Mouse (Mus musculus) embryo, embryonic 10.5 days (tissue): ENCODE data around the gene Ascc2.
"Not testable (repeated sequence)": the region's sequence is repeated elsewhere in the genome, so short reads cannot be mapped to it uniquely, and the experiment has no call there.

Source experiments
- DNase-seq: peaks from one replicate; pipeline ENCODE4 v3.0.0-alpha.2; 2015; ENCODE audit warnings: low spot score

Gene Ascc2

DNA sequence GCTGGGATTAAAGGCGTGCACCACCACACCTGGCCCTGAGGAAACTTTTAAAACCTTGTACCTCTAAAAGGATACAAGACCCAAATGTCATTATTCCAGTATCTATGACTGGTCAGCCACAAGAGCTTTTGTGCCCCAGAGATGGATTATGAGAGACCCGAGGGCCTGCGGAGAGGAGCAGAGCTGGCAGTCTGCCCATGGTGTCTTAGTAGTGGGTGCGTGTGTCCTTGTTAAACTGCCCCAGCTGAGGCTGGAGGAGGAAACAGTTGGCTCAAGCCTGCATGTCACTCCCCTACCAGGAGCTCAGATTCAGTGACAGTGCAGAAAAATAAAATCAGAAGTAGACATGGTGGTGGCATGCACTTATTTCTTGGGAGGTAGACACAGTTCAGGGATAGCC lies 47.5 kb downstream of the Ascc2 start:
- DNase-seq: no peak

DNA sequence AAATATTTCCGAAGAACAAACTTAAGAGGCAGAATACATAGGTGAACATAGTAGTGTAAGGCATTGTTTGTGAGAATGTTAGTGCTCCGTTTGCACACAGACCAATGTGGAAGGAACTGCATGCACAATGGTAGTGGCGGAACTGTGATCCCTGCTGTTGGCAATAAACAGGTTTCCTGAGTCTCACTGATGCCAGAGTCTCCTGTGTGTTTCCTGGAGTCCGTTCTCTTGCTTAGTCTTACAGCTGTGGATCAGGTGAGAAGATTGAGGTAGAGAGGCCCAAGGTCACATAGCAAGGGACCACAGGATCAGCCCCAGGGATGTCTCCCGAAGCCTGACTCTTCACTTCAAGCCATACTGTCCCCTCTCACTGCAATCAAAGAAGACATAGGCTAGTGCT lies 48.0 kb downstream of the Ascc2 start:
- DNase-seq: no peak

DNA sequence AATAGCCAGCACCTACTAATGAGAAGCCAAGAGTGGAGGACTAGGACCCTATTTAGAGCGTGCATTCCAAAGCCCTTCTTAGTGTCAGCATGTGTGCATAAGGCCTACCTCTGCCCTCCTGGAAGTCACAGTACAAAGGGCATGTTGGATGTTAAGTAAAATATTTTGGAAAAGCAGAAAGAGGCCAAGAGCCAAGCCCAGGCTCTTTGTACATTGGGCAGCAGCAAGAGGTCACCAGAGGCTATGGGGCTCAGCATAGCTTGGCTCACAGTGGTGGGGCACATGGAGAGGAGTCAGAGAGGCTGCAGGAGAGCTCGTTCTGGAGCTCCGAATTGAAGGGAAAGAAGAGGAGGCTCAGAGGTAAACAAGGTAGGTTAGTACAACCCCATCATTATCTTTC lies 49.5 kb downstream of the Ascc2 start:
- no peak for DNase-seq

DNA sequence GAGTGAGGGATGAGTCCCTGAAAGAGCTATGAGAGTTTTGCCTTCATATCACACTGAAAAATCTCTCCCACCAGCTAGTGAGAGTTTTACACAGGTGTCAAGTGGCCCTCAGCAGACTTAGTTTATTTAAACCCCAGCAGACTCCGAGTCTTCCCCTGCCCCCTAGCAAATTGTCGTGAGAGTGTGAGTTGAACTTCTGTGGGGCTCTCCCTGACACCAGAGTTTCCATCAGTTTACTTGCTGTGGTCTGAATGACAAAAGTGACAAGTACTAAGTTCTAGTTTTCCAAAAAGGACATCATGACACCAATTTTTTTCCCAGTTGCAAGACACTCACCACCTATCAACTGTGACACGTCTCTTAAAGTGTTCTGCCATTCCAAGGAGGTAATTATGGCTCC lies 50.3 kb downstream of the Ascc2 start:
- no peak for DNase-seq

DNA sequence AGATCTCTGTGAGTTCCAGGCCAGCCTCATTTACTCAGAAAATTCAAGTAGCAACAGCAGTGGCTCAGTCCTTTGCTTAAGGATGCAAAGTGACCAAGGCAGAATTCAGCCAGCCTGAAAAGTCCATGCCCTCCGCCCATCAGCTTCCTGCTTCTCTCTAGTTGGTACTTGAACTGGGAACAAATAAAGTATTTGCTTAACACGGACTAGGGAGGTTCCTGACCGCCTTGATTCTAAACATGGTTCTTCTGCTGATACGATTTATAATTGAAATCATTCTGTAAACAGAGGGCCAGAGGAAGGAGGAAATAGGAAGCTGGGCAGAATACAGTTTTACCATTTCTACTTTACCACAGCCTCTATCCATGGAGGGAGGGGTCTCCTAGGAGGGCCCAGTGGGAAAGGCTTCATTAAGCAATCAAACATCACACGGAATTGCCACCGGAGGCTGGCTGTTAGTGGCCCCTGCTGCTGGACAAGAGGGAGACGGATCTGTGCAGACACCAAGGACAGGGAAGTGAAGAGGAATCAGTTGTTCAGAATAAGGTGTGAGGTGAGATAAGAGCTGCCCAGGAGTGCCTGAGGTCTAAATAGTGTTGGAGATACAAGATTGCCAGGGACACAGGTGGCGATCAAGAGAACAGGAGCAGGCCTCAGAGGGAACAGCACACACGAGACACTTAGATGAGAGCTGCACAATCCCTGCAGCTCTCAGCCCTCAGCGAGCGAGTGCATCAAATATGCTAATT lies 51.3 kb downstream of the Ascc2 start:
- DNase-seq: no peak

DNA sequence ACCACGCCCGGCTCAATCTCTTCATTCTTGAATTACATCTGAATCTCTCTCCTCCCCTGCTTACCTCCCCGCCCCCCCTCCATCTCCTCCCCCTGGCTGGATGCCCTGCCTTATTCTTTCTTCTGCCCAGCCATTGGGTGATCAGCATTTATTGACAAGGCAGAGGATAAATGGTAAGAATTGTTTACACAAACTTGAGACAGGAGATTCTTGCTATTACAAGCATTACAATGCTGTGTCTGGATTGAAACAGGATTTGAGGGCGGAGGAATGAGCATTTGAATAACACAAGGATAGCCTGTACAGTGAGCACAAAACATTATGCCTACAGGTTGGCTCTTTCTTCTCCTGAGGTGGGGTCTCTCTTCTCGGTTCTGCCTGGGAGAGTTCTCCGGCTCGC lies 52.8 kb downstream of the Ascc2 start:
- DNase-seq: no peak

DNA sequence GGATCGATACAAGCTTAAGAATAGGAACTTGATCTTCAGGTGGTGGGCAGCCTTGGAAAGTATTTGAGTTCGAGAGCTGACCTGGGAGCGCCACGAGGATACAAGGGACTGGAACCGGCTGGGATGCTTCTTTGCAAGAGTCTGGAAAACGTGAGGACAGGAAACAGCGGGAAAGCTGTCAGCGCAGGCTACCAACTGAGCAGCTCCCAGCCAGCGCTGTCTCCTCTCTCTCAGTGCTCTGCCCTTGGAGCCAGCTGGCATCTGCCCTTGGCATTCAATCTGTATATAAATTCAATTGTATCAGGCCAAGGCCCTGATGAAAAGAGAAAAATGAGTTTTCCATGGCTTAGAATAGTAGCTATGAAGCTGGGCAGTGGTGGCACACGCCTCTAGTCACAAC lies 53.7 kb downstream of the Ascc2 start:
- no peak for DNase-seq

DNA sequence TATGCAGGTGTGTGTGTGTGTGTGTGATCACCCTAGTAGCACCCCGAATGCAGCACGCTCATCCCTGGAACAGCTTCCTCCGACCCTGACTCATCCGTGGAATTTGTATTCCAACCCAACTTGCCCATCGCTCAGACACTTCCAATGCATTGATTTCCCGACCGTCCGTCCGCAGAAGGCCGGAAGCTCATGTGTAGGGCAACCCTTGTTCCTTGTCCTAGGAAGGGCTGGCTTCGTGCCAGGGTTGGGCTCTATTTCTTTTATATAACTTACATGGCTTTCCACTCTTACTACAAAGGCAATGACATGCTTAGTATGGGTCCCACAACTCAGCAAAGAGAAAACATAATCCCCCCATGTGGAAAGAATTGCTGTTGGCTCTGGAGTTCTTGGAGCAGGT lies 54.6 kb downstream of the Ascc2 start:
- no peak for DNase-seq

DNA sequence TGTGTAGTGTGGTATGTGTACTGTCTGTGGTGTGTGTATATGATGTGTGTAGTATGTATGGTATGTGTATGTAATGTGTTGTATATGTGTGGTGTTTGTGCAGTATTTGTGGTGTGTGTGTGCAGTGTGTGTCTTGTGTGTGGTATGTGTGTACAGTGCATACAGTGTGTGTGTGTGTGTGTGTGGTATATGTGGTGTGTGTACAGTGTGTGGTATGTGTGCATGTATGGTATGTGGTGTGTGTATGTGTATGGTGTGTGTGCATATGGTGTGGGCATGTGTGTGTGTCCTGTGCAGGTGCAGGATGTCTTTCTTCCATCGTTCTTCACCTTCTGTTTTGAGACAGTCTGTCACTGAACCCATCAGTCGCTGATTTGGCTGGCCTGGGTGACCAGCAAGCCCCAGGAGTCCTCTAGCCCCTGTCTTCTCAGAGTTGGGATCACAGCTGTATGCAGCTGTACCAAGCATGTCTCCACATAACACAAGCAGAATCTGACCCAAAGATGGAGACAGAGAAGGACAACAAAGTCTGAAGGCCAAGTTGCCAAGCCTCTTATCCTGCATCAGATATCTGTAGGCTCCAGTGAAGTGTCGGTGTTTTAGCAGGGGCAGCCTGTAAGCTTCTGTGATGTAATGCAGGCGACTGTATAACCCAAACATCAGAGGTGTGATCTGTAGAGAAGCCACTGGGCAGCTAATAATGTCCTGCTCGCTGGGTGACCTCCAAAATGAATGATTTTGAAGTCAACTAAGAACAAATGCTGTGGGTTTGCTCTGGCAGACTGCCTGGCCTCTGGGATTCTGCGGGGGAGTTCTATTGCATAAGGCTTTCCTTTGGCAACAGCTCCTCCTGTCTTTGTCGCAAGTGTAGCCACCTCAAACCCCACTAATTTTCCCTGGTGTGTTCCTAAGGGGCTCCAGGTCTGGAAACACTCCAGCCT lies 59.8 kb downstream of the Ascc2 start:
- no peak for DNase-seq

DNA sequence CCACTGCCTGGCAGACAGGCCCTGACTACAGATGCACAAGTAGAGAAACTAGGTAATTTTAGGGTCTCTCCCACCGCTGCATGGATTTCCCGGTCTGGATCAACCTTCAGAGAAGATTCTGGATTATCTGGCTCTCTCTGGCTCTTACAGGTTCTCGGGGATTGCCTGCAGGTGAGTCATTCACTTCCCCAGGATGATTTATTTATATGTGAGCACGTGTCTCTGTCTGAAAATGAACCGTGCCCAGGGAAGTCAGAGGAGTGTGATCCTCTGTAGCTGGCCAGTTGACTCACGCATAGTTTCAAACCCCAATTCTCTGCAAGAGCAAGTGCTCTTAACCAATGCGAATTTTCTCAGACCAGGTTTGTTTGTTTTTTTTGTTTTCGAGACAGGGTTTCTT lies 63.2 kb downstream of the Ascc2 start:
- DNase-seq: no peak

DNA sequence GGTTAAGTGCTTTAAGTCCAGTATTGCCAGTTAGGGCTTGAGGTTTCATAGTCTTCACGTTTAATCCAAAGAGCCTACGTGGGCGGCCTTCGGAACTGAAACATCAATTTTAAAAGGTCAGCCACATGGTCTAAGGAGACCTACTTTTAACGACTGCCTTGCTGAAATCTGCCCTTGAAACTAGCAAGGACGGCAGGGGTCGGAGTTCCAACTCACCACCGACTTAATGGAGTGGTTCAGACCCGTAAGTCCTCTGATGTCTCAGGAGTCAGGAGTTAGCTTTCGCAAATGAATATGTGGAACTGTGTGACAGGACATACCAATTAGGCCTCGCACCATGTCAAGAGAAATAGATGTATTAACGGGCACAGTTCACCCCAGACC lies 66.1 kb downstream of the Ascc2 start:
- no peak for DNase-seq

DNA sequence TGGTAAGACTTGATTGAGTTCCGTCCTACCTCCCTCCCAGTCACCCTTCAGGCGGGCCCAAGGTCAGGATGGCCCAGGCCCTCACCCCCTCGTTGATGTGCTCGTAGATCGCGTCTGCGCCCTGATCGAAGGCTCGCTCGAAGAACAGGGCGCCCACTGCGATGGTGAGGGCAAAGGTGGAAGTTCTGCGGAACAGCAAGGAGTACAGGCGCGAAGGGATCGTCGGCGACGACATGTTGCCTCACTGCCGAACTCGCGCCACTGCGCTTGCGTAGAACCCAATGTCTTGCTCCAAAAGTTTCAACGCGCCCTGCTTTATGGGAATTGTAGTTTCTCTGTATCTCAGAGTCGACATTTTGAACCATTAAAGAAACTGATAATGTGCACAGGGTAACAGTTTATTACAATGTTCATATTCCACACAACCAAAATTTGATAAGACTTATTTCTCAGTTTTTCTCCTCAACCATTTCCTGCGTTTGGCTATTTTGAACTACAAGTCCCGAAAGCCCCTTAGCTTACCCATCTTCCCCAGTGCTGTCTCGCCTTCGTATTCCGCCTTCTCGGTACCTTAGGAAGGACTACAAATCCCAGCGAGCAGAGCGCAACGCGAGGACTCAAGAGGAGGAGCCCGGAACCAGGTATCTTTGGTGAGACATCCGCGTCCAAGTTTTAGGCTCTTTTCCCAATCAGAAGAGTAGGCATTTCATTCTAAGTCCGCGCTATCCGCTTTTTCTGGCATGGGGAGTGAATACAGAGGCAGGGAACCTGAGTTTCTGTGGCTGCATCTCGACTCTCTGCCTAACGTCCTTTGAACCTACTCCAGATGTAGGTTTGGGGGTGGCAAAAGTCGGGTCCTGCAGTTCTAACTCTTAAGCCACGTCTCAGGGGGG lies 66.8 kb downstream of the Ascc2 start, which contains the start of the genes Uqcr10 and Zmat5:
TSS of gene Uqcr10 (minus strand) at position 271 of the 893 bp plus-strand sequence.
TSS of gene Zmat5 (plus strand) at position 607 of the 893 bp plus-strand sequence.
- DNase-seq: peak; percentile 96

DNA sequence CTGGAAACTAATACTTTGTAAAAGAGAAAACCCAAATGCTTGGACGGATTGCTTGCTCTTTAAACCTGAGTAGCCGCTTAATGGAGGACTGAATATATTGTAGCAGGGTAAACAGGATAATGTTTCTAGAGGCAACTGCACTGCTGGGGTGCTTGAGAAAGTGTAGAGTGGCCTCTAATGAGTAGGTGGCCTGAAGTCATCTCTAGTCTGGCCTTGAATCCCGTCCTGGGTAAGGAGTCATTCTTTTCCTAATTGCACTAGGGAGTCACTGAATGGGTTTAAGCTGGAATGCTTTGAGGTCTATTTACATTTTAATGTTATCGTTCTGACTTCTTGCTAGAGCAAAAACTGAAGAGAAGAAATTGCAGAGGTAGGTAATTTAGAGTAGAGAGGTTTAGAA lies 67.6 kb downstream of the Ascc2 start:
- no peak for DNase-seq

DNA sequence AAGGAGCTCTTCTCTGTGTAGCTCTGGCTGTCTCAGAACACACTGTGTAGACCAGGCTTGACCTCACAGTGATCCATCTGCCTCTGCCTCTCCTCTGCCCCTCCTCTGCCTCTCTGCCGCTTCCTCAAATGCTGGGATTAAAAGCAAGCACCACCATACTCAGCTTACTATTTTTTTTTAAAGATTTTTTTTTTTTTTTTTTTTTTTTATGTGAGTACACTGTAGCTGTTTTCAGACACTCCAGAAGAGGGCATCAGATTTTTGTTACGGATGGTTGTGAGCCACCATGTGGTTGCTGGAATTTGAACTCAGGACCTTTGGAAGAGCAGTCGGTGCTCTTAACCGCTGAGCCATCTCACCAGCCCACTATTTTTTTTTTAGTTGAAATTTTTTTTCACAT lies 72.6 kb downstream of the Ascc2 start:
- DNase-seq: not testable (repeated sequence)

DNA sequence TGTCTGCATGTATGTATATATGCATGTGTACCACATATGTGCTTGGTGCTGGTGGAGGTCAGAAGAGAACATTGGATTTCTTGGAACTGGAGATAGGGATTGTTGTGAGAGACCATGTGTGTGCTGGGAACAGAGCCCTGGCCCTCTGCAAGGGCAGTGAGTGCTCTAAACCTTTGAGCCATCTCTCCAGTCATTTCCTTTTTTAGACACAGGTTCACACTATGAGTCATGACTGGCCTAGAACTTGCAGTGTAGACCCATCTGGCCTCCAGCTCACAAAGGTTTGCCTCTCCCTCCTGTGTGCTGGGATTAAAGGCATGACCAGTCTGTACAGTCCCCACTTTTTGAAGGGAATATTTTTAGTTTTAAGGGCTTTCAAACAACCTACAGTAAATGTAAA lies 75.3 kb downstream of the Ascc2 start:
- DNase-seq: no peak

DNA sequence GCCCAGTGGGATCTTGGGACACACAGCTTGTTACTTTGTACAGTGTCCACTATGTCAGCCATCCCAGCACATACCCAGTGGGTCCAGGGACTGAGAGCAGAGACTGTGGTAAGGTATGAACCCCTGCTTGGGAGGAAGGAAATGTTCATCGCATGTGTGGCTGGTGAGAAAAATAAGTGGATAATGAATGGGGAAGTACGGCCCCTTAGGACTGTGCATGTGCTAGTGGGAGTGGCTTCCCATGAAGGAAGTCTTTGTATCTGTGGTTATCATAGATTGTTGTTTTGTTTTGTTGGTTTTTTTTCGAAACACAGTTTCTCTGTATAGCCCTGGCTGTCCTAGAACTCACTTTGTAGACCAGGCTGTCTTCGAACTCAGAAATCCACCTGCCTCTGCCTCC lies 77.2 kb downstream of the Ascc2 start:
- no peak for DNase-seq

DNA sequence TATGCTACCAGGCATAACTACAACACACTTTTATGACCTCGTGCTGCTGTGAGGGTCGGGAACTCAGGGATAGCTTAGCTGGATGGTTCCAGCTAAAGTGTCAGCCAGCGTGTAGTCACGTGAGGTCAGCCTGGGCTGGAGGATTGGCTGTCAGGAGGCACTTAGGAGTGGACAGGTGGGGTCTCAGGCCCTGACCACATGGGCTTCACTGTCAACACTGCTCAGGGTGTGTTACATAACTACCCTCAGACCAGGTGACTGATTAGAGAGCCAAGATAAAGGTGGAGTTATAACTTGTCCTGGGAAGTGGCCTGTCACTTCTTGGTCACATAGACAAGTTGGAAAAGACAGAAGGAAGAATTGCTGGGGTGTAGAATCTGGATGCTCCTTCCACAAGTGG lies 78.0 kb downstream of the Ascc2 start:
- no peak for DNase-seq

DNA sequence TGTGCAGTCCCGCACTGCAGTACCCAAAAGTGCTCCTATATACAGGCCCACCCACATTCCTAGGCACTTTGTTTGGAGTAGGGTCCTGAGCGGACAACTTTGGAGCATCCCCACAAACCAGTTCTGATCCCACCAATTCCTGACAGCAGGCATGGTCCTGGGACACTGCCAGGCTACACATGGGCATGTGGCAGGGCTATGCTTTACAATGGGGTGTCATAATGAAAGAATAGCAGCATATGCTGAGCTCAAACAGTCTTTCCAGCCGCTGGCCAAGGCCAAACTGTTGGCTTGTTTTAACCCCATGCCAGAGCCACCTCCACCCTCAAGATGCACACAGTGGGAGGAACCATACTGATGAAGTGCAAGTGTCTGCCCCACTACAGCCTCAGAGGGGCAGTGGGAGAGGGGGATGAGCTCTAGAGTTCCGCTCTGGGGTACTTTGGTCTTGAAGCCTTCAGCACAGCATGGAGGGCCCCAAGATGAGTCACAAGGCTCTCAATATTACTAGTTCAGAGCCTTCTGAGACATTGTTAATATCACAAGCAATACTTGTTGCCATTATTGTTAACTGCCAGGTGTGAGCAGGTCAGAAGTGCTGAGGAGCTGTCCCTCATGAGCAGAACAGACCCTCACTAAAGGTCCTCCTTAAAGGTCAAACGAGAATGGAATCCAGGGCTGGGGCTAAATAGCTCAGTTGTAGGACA lies 79.1 kb downstream of the Ascc2 start:
- DNase-seq: no peak

DNA sequence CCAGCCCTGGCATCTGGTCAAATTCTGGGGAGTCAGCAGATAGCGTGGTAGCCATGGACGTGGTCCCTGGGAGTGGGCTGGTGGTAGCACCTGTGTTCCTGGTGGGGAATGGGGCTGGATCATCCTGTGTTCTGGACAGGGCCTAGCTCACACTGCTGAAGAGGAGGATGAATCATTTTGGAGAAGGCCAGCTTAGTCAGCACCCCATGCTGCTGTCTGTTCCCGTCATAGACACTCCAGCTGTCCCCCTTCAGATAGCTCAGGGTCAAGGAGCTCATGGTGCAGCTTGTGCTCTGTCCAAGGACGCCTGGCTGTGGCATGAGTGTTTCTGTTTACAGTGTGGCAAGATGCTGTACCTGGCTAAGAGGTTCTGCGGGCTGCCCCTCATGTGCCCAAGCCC lies 81.0 kb downstream of the Ascc2 start:
- no peak for DNase-seq

DNA sequence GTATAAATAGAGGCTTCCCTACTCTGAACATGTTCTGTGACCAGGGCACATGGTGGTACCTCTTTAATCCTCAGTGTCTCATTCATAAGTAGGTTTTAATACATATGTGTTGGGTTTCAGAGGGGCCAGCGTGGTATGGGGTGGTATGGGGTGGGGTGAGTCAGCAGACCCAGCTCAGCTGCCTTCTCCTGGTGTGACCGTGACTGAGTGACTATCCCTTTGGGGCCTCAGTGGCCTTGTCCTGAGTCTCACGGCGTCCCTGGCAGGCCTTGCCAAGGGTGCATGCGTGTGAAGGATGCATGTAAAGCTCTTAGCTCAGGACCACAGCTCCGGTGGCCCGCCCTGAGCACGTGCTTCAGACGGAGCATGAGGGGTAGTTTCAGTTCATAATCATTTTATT lies 82.4 kb downstream of the Ascc2 start:
- DNase-seq: no peak

DNA sequence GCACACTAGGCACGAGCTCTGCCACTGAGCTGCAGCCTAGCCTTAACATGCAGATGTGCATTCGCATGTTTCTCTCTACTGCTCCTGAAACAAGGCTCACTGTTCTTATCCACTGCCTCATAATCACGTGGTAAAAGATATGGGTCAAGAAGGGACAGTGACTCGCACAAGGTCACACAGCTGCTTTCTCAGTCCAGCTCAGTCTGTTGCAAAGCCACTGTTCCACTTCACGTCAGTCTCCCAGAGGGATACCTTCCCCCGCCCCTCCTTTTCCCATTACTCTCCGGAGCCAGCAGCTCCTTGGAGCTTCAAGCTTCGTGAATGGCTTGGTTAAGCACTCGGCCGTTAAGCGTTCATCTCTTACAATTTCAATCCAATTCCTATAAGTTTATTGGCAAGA lies 82.8 kb downstream of the Ascc2 start:
- DNase-seq: no peak
